Mouse (Mus musculus) cerebellum, postnatal 14 days (tissue): ENCODE data around the gene D330045A20Rik.
"Not testable (repeated sequence)": the region's sequence is repeated elsewhere in the genome, so short reads cannot be mapped to it uniquely, and the experiment has no call there.

Source experiments
- DNase-seq, 2 experiments: peaks; one replicate each; pipeline ENCODE4 v3.0.0; 2021; ENCODE audit warnings: mixed read lengths in 2 of 2

The D330045A20Rik gene

GRCm38 (mm10) chrX:139480022-139480894 lies at the start of gene D330045A20Rik:
TSS of gene D330045A20Rik (plus strand) at chrX:139480367.
- peak; percentile 32 to 33 for DNase-seq

DNA sequence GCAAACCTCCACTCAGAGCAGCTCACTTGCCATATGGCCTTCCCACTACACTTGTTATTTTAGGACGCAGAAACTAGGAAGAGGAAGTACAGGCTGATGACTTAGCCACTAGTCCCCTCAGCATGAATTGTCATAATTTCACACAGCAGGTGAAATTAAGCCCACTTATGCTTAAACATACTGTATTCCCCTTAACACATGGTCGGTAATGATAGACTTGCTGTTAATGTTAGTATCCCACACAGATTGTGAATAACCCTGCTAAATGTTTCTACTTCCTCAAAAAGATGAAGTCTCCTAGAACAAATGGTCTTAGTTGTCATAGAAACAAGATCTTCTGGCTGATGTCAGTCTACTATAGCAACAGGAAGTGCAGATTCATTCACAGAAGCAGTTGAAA lies 47.6 kb upstream of the D330045A20Rik start:
- no peak for DNase-seq

DNA sequence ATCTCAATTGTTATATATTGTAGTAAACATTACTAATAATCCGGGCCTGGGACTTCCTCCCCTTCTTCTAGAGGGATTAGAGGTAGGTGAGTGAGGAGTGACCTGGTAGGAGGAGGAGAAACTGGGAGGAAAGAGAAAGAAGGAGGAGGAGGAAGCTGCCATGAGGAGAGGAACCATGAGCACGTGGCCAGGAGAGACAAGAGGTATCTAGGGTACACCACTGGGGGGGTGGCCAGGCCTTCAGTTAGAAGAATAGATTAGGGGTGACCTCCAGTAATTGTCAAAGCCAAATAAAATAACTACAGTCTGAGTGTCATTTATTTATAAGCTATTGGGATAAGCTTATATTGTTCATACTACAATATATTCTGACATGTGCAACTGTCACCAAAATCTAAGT lies 45.0 kb upstream of the D330045A20Rik start:
- DNase-seq: no peak

DNA sequence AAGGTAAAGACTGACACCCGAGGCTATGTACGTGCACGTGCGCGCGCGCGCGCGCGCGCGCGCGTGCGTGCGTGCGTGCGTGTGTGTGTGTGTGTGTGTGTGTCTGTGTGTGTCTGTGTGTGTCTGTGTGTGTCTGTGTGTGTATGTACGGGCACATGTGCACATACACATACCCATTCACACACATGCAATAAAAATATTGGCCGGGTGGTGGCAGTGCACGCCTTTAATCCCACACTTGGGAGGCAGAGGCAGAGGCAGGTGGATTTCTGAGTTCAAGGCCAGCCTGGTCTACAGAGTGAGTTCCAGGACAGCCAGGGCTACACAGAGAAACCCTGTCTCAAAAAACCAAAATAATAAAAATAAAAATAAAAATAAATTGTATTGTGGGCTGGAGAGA lies 39.1 kb upstream of the D330045A20Rik start:
- DNase-seq: not testable (repeated sequence)

DNA sequence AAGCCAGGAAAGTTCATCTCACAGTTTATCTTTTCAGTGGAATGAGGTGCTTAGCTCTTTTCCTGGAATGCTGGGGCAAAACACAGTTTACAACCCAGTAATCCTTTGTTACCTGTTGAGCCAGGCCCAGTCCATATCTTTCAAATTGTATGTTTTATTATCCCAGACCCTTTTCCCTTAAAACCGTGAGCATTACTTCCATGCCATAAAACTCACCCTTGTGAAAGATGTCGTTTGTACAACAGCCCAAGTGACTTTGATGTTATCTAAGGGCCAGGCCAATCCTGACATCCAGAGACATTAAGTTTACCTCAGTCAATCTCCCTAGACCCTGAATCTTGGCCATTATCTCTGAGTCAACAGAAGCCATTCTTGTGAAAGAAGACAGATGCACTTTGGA lies 23.4 kb upstream of the D330045A20Rik start:
- no peak for DNase-seq

GRCm38 (mm10) chrX:139482083-139482482 lies 1.9 kb downstream of the D330045A20Rik start:
- DNase-seq: no peak

DNA sequence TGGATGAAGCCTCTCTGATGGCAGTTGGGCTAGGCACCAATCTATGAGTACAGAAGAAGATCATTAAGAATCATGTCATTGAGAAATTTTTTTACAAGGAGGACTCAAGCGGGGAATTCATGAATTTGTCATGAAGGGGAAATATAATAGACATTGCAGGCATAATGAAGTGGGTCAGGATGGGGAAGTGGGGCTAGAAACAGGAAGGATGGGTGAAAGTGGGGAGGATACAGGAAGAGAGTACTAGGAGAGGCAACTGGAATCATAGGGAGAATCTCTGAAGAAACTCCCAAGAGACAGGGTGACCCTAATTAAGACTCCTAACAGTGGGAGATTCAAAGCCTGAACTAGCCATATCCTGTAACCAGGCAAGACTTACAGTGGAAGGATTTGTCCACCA lies 4.8 kb downstream of the D330045A20Rik start:
- DNase-seq: no peak

DNA sequence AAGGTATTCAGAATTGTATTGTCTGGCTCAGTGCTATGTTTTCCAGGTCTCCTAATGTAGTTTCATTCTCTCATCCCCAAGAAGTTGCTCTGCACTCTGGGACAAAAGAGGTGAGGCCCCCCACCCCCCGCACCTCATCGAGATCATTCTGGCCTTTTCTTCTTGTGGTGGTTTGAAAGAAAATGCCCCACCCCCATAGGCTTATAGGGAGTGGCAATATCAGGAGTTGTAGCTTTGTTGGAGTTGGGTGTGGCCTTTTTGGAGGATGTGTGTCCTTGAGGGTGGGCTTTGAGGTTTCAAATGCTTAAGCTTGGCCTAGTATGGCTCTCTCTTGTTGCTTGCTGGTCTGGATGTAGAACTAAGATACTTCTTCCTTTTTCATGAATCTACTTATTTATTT lies 36.0 kb downstream of the D330045A20Rik start:
- no peak for DNase-seq

GRCm38 (mm10) chrX:139519251-139519650 lies 39.1 kb downstream of the D330045A20Rik start:
- DNase-seq: no peak

- no peak for DNase-seq
These were observed 44.3 kb downstream of the D330045A20Rik start for GRCm38 (mm10) chrX:139524303-139525091.

DNA sequence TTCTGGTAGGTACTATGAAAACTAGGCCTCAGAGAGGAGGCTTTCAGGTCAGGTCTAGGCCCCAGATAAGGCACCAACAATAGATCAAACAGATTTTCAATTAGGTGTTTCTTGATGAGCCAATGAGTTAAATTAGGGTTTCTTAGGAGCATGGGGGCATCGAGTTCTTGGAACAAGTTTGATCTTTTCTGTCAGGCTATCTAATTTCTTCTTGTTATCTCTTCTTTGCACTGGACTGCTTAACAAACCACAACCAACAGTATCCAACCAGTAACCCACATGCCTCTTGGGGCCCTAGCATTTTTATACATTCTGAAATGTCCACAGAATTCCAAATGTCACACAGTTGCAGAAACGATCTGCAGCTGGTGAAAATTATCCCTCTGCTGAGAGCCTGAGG lies 45.6 kb downstream of the D330045A20Rik start:
- DNase-seq: no peak

DNA sequence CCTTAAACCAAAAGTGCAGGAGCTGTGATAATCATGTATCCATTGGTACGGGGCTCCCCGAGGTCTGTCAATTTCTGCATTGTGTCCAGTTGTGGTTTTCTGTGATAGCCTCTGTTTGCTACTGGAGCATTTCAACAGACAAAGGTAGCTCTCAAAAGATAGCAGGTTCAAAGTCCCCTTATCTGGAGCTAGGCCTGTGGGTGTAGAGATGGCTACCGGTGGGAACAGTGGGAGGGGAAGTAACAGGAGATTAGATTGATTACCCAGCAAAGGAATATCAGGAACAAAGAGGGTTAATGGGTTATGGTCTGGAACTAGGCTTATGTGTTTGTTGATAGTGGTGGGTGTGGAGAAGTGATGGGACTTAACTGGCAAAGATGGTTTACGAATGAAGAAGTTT lies 46.8 kb downstream of the D330045A20Rik start:
- DNase-seq: no peak

DNA sequence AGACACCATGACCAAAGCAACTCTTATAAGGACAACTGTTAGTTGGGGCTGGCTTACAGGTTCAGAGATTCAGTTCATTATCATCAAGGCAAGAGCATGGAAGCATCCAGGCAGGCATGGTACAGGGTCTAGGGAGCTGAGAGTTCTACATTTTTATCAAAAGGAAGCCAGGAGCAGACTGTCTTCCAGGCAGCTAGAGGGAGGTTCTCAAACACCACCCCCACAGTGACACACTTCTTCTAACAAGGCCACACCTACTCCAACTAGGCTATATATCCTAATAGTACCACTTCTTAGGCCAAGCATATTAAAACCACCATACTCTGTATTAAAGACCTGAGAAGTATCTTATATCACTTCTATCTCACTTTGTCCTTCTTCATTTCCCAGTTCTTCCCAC lies 49.5 kb downstream of the D330045A20Rik start:
- DNase-seq: no peak

- no peak for DNase-seq
These were observed 52.1 kb downstream of the D330045A20Rik start for GRCm38 (mm10) chrX:139532293-139532692.

DNA sequence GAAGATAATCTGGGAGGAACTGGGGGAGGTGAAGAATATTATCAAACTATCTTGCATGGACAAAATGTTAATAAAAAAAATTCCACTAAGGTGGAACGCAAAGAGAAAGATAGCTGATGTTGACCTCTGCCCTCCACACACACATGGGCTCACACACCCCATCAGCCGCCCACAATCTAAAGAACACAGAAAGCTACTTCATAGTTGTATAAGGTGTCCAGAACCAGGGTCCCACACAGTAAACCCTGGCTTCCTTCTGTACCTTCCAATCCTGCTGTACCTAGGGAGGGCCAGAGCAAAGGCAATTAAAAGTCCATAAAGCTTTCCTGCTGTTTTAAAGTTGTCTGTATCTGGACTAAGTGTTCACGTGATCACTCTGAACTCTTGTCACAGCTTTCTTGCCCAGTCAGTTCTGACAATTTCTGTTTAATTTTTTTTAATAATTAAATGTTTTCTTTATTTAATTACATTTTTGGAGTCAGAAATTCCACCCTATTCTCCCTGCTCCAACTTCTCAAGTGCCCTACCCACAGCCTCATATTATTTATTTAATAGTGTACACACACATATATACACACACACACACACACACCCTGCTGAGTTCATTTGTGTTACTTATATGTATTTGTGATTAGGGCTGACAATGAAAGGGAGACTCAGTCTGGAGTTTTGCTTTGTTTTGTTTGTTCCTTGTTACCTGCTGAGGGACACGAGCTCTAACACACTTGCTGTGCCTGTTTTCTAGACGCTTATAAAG lies 57.7 kb downstream of the D330045A20Rik start:
- no peak for DNase-seq

- no peak for DNase-seq
These were observed 63.6 kb downstream of the D330045A20Rik start for GRCm38 (mm10) chrX:139543726-139544125.

DNA sequence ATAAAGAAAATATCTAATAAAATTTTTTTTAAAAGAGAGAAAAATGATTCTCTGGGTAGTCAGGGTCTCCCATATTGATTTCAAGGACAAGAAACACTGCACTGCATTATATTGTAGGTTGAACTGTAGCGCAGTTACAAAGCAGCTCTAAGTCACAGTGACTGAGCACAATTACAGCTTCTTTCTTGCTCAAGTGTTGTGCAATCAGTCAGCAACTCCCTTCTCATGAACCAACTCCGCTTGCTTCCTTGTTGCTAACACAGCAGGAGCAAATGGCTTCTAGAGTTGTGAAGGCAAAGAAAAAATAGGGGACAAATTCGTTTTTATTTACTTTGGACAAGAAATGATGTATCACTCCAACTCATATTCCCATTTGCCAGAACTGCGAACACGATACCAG lies 70.3 kb downstream of the D330045A20Rik start:
- DNase-seq: no peak

- DNase-seq: no peak
These were observed 71.9 kb downstream of the D330045A20Rik start for GRCm38 (mm10) chrX:139552090-139552489.

DNA sequence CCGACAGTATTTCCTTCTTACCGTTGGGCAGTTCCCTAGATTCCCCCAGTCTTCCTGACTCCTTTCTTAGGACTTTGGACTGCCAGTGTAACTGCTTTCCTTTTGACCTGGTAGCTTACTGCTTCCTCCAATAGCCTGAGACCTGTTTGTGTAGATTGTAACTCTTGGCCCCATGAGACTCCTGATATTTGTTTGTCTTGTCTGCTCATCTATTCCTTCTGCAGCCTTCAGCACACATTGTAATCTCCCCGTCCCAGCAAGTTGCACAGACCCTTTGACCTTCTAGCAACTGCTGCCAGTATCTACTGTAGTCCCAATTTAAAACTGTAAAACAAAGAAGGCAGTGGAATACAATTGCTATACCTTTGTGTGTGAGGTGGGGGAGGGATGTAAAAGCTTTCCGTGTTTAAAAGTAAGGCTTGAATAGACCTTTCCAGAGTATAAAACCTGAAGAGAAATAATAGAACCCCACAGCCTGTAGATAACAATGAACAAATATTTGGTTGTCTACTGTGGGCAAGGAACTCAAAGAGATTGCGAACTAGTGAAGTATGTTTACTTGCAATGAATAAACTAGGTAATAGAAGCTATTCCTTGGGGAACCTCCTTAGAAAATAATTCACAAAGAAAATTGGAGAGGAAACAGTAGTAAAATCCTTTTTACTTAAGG lies 82.2 kb downstream of the D330045A20Rik start:
- DNase-seq: no peak

- no peak for DNase-seq
These were observed 82.8 kb downstream of the D330045A20Rik start, which contains the start of gene Rnf128 for GRCm38 (mm10) chrX:139562925-139563461. TSS of gene Rnf128 (plus strand) at chrX:139563316.

DNA sequence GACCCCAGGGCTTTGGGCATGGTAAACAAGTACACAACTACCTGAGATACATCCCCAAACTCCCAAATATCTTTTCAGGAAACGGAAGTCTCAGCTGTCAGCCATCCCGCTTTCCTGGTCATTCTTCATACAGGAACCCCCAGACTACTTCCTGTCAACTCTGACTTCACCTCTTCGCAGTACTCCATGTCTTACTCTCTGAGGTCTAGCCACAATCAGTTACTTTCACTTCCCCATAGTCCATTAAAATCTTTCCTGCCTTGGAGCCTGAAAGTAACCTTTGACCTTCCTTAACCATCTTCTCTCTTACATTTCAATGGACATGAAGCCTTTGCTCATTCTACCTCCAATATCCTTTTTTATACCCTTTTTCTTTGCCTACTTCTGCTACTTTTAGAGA lies 89.9 kb downstream of the D330045A20Rik start:
- no peak for DNase-seq

DNA sequence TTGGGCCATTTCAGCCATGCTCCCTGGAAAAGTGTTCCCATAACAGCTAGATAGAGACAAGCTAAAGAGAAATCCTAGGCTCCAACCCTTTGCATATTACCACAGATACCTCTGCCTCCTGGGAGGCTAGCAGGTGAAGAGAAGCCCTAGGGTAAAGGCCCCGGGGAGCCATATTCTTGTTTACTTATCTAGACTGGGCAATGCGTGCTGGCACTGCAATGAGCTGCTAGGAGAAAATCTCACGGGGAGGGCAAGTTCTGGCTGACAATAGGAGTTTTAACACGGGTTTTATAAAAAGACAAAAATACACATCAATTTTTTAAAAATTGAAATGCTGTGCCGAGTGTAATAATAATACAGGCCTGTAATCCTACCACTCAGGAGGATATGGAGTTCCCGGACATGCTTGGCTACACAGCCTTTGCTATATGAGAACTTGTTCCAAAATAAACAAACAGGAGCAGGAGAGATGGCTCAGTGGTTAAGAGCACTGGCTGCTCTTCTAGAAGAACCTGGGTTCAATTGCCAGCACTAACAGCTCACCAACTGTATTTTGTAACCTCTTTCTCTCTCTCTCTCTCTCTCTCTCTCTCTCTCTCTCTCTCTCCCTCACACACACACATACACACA lies 98.6 kb downstream of the D330045A20Rik start:
- no peak for DNase-seq
